Mouse (Mus musculus) hindbrain, postnatal 0 days (tissue): Measurements from ENCODE around the gene Gtf3c2. TPM values are rescaled to one million over a fixed set of nuclear protein-coding genes. Genes with fewer than 3 reads are reported as not detected.

Experiments used
- ATAC-seq: fragments of 200-750 bp; cut with Nextera tagmentation; 2 replicates; pipeline ENCODE4 v1.8.0; 2017; ENCODE audit warnings: mild to moderate bottlenecking, moderate TSS enrichment, moderate library complexity
- DNase-seq: peaks from one replicate; pipeline ENCODE4 v3.0.0-alpha.2; 2015; ENCODE audit warnings: low spot score
- H3K27ac ChIP-seq: fragments of 300-500 bp; sonication (generic); 2 replicates; pipeline ENCODE4 v1.5.1; 2014; ENCODE audit warnings: mild to moderate bottlenecking
- H3K27me3 ChIP-seq: fragments of 300-500 bp; sonication (generic); 2 replicates; pipeline ENCODE4 v1.6.1; 2014; ENCODE audit warnings: low read length, mixed read lengths; ENCODE audit not compliant: insufficient read depth
- H3K36me3 ChIP-seq: fragments of 300-500 bp; sonication (generic); 2 replicates; pipeline ENCODE4 v1.6.1; 2014; ENCODE audit warnings: low read length, mixed read lengths; ENCODE audit not compliant: insufficient read depth
- H3K4me1 ChIP-seq: fragments of 300-500 bp; sonication (generic); 2 replicates; pipeline ENCODE4 v1.6.1; 2014; ENCODE audit warnings: antibody characterized with exemption, low read length, mixed read lengths; ENCODE audit not compliant: insufficient read depth
- H3K4me2 ChIP-seq: fragments of 300-500 bp; sonication (generic); 2 replicates; pipeline ENCODE4 v1.6.1; 2014; ENCODE audit warnings: low read depth, mild to moderate bottlenecking, low read length, moderate library complexity, mixed read lengths
- H3K4me3 ChIP-seq: fragments of 300-500 bp; sonication (generic); 2 replicates; pipeline ENCODE4 v1.5.1; 2014; ENCODE audit warnings: low read length
- H3K9ac ChIP-seq: fragments of 300-500 bp; sonication (generic); replicated peaks from 2 replicates; pipeline ENCODE4 v1.6.1; 2014; ENCODE audit warnings: mild to moderate bottlenecking, low read length, moderate library complexity, mixed read lengths
- H3K9me3 ChIP-seq: fragments of 300-500 bp; sonication (generic); 2 replicates; pipeline ENCODE4 v1.6.1; 2016; ENCODE audit warnings: low read length, mixed read lengths
- CTCF ChIP-seq: IDR thresholded peaks from 2 replicates; pipeline ENCODE4 v1.5.1; 2016; ENCODE audit warnings: antibody characterized with exemption, control low read depth, low read depth
- WGBS: fragments of 180-500 bp; shearing (Covaris S2); extraction: QIAGEN DNeasy Blood & Tissue Kit; methylation state at CpG from one replicate; pipeline ENCODE4 v1.1.7; 2014; 5-methylcytosine and 5-hydroxymethylcytosine counted together
- polyA plus RNA-seq: library from polyadenylated mRNA; unstranded; fragments of >200 nt; fragmentation: Nextera tagmentation; extraction: Ambion mirVana; gene quantifications from 2 replicates; pipeline ENCODE4 v1.2.1, GENCODE M21; 2015
- total RNA-seq: library from RNA; depleted of rRNA; stranded (reverse); fragments of >200 nt; gene quantifications from 2 replicates; pipeline ENCODE4 v1.2.3, GENCODE M21; 2014

Gtf3c2 gene
- total and polyA plus RNA-seq, 2 experiments from 2014 or later, result 46.1 to 65.6 TPM

DNA sequence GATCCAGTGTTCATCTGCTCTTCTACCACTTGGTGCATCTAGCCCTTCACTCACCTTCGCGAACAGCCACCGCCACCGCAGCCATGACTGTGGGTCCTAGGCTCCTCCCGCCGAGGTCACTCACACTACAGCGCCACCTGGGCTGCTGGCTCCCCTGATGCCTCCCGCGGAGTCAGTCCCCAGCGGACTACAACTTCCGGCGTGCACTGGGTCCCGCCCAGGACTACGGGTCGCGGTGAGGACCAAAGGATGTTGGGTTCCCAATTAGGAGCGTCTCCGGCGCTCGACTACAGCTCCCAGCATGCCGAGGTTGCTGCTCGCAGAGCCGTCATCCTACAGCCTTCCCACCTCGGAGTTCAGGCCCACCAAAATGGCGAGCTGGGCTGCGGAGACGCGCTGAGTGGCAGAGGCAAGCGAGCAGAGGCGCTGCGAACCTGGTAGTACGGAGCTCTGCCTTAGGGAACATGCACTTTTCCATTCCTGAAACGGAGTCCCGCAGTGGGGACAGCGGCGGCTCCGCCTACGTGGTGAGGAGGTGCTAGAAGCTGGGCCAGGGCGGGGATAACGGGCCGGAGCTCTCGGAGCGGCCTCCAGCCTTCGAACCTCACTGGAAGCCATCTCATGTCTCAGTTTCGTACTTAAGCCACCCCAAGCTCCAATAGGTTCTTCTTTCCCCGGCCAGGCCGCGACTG lies 13.1 kb upstream of the Gtf3c2 start, which contains the start of the genes Snx17 and Eif2b4:
Gene Snx17, plus strand, starts transcription at position 289 of the 692 bp plus-strand sequence.
Gene Eif2b4, minus strand, starts transcription at position 492 of the 692 bp plus-strand sequence.
- peak; percentile 97 for ATAC-seq
- Histone ChIP-seq H3K4me2 (peak within 1 kb of the TSS; percentile 94), H3K27me3 (no peaks in the 10 kb centered on the region), H3K9me3 (no peaks in the 10 kb centered on the region), H3K4me3 (peak within 1 kb of the TSS; percentile 70), H3K4me1 (peaks cover 13% of the 10 kb centered on the region), H3K27ac (peak within 1 kb of the TSS; percentile 87), H3K36me3 (peaks cover 66% of the 10 kb centered on the region), H3K9ac (peak within 1 kb of the TSS; percentile 83)
- DNase-seq, result peak; percentile 99
- WGBS, result under 1% methylated on average over 48 of the region's 48 CpGs
- TF ChIP-seq CTCF, result peak; percentile 73

GRCm38 (mm10) chr5:31192045-31192938 lies 12.3 kb upstream of the Gtf3c2 start:
- Histone ChIP-seq H3K4me2 (peak overlapping the region; percentile 94), H3K36me3 (peaks cover 66% of the 10 kb centered on the region), H3K9ac (peak overlapping the region; percentile 83), H3K27me3 (no peaks in the 10 kb centered on the region), H3K27ac (peak overlapping the region; percentile 87), H3K4me1 (peaks cover 13% of the 10 kb centered on the region), H3K9me3 (no peaks in the 10 kb centered on the region), H3K4me3 (peak overlapping the region; percentile 70)
- TF ChIP-seq CTCF, result no peak
- 15% methylated on average over 41 of the region's 42 CpGs for WGBS
- no peak; the same call in 1 of the 2 replicates for ATAC-seq
- DNase-seq, result peak; percentile 74

DNA sequence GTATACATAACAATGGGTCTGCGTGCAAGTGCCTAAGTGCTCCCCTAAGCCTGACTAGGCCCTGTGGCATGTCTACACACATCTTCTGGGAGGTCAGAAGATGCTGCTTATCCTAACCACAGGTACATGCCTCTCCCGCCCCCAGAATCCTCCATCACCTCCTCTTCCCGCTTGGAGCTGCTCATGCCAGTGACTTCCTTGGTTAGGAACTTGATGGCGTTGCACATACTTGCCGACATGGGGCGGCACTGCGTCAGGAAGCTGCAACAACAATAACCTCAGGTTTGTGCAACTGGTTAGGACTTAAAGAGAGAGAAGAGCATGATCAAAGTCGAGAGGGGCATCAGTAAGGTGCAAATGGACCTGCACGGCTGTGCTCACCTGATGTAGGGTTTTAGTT lies 10.3 kb upstream of the Gtf3c2 start:
- Histone ChIP-seq H3K4me3 (no peak overlapping the region), H3K4me1 (peaks cover 13% of the 10 kb centered on the region), H3K9ac (no peak overlapping the region), H3K9me3 (no peaks in the 10 kb centered on the region), H3K36me3 (peaks cover 52% of the 10 kb centered on the region), H3K4me2 (no peak overlapping the region), H3K27ac (no peak overlapping the region), H3K27me3 (no peaks in the 10 kb centered on the region)
- no peak for TF ChIP-seq CTCF
- DNase-seq (no peak), ATAC-seq (no peak)
- 92% methylated on average over 9 of the region's 9 CpGs for WGBS

GRCm38 (mm10) chr5:31188223-31188840 lies 8.4 kb upstream of the Gtf3c2 start:
- DNase-seq (peak; percentile 36), ATAC-seq (no peak)
- WGBS, result 73% methylated on average over 4 of the region's 4 CpGs
- peaks cover 43% of the 10 kb centered on the region for H3K36me3 ChIP-seq
- no peak overlapping the region for H3K4me3 ChIP-seq
- no peak overlapping the region for H3K9ac ChIP-seq
- no peak overlapping the region for H3K4me2 ChIP-seq
- no peak overlapping the region for H3K27ac ChIP-seq
- no peaks in the 10 kb centered on the region for H3K27me3 ChIP-seq
- no peaks in the 10 kb centered on the region for H3K9me3 ChIP-seq
- peak; percentile 50 for TF ChIP-seq CTCF
- peaks cover 7% of the 10 kb centered on the region for H3K4me1 ChIP-seq

DNA sequence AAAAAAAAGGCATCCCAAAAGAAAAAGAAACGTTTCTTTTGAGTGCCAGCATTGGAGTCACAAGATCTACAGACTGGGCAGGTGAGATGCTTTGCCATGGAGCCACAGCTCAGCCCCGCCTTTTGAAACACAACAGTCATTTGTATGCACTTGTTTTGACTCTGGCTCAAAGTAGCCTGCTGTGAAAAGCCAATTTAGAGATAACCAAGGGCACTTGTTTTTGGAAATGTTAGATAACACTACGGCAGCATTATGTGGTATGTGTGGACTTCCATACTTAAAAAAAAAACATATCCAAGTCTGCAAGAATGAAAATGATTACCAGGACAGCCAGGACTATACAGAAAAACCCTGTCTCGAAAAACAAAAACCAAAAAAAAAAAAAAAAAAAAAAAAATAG lies 3.7 kb upstream of the Gtf3c2 start:
- H3K4me3 ChIP-seq, result no peak overlapping the region
- H3K36me3 ChIP-seq, result peaks cover 19% of the 10 kb centered on the region; the same call in 1 of the 2 replicates
- TF ChIP-seq CTCF, result no peak
- H3K27me3 ChIP-seq, result no peaks in the 10 kb centered on the region
- H3K9ac ChIP-seq, result no peak overlapping the region
- no peak overlapping the region for H3K27ac ChIP-seq
- no peak overlapping the region for H3K4me2 ChIP-seq
- H3K9me3 ChIP-seq, result no peaks in the 10 kb centered on the region
- ATAC-seq (no peak), DNase-seq (no peak)
- WGBS, result 60% methylated on average over 4 of the region's 4 CpGs
- H3K4me1 ChIP-seq, result no peaks in the 10 kb centered on the region; the same call in 1 of the 2 replicates

GRCm38 (mm10) chr5:31181183-31181770 lies 1.3 kb upstream of the Gtf3c2 start:
- no peak overlapping the region for H3K4me2 ChIP-seq
- no peaks in the 10 kb centered on the region for H3K9me3 ChIP-seq
- ATAC-seq, result no peak
- H3K4me1 ChIP-seq, result no peaks in the 10 kb centered on the region; the same call in 1 of the 2 replicates
- DNase-seq, result no peak
- WGBS, result 95% methylated on average over 9 of the region's 9 CpGs
- no peak overlapping the region for H3K4me3 ChIP-seq
- H3K36me3 ChIP-seq, result no peaks in the 10 kb centered on the region
- no peak for TF ChIP-seq CTCF
- H3K27me3 ChIP-seq, result no peaks in the 10 kb centered on the region
- H3K27ac ChIP-seq, result no peak overlapping the region
- no peak overlapping the region for H3K9ac ChIP-seq
